Mouse (Mus musculus) small intestine, adult 2 months (tissue): ENCODE results near the gene Psmg3.

ENCODE experiments used
- CTCF ChIP-seq: fragments of 200-500 bp; IDR thresholded peaks from 2 replicates; pipeline ENCODE4 v1.5.1; 2012; ENCODE audit warnings: low read depth, mild to moderate bottlenecking, control low read depth, inconsistent platforms, low read length, moderate library complexity, mixed read lengths; ENCODE audit not compliant: insufficient replicate concordance, insufficient read length; ENCODE audit errors: extremely low read depth
- POLR2A ChIP-seq: fragments of 200-500 bp; IDR thresholded peaks from 2 replicates; pipeline ENCODE4 v1.6.1; 2012; ENCODE audit warnings: low read depth, mild to moderate bottlenecking, control low read depth, inconsistent platforms, low read length, moderate library complexity

- TF ChIP-seq CTCF (no peak), POLR2A (no peak)
Observed at GRCm38 (mm10) chr5:139801880-139802279, 24.8 kb downstream of the Psmg3 start.
